Mouse (Mus musculus) erythroblast, embryonic 14.5 days (primary cell): ENCODE measurements around the gene Usp26. TPM values are rescaled to one million over a fixed set of nuclear protein-coding genes. Genes with fewer than 3 reads are reported as not detected.

ENCODE experiments used
- H3K27me3 ChIP-seq: 2 replicates; pipeline ENCODE4 v1.6.1; 2012; ENCODE audit warnings: inconsistent platforms; ENCODE audit not compliant: control insufficient read depth
- H3K36me3 ChIP-seq: 2 replicates; pipeline ENCODE4 v1.6.1; 2012; ENCODE audit warnings: mild to moderate bottlenecking, inconsistent platforms; ENCODE audit not compliant: control insufficient read depth
- H3K4me1 ChIP-seq: 2 replicates; pipeline ENCODE4 v1.6.1; 2012; ENCODE audit warnings: inconsistent platforms; ENCODE audit not compliant: control insufficient read depth
- H3K4me3 ChIP-seq: replicated peaks from 2 replicates; pipeline ENCODE3; 2012; ENCODE audit warnings: moderate library complexity, mild to moderate bottlenecking, inconsistent platforms
- H3K9me3 ChIP-seq: 2 replicates; pipeline ENCODE4 v1.6.1; 2012; ENCODE audit warnings: low read length, inconsistent platforms, mixed read lengths; ENCODE audit not compliant: control insufficient read depth
- GATA1 ChIP-seq: IDR thresholded peaks from 2 replicates; pipeline ENCODE4 v1.6.1; 2012; ENCODE audit warnings: low read length, inconsistent platforms, mixed read lengths
- TAL1 ChIP-seq: IDR thresholded peaks from 3 replicates; pipeline ENCODE4 v1.6.1; 2012; ENCODE audit warnings: low read length, inconsistent platforms, mixed read lengths
- polyA plus RNA-seq: library from polyadenylated mRNA; stranded (reverse); fragments of >175 nt; gene quantifications from 2 replicates; pipeline ENCODE4 v1.2.3, GENCODE M21; 2012

Gene Usp26
- polyA plus RNA-seq = not detected in 2 replicates

DNA sequence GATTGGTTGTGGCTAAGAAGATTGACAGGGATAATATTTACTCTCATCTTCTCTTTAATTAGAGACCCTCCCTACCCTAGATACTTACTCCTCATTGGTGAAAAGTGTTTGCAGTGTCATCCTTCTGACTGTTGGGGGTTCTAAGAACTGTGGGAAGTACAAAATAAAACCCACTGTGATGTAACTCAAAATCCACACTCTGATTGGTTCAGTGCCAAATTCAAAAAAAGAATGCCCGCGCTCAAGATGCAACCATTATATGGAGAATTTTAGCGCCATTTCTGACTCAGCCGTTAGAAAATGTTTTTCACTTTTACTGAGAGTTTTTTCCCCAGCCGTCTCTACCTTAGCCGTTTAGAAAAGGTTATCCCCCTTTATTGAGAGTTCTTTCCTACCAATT lies at the start of gene Usp26:
Gene Usp26 (minus strand): TSS at position 101 of the 400 bp plus-strand sequence.
- Histone ChIP-seq H3K4me1 (no peaks in the 10 kb centered on the region), H3K9me3 (peaks cover 4% of the 10 kb centered on the region), H3K27me3 (no peaks in the 10 kb centered on the region), H3K36me3 (no peaks in the 10 kb centered on the region), H3K4me3 (no peak within 1 kb of the TSS)
- TF ChIP-seq TAL1 = no peak
- no peak for TF ChIP-seq GATA1

DNA sequence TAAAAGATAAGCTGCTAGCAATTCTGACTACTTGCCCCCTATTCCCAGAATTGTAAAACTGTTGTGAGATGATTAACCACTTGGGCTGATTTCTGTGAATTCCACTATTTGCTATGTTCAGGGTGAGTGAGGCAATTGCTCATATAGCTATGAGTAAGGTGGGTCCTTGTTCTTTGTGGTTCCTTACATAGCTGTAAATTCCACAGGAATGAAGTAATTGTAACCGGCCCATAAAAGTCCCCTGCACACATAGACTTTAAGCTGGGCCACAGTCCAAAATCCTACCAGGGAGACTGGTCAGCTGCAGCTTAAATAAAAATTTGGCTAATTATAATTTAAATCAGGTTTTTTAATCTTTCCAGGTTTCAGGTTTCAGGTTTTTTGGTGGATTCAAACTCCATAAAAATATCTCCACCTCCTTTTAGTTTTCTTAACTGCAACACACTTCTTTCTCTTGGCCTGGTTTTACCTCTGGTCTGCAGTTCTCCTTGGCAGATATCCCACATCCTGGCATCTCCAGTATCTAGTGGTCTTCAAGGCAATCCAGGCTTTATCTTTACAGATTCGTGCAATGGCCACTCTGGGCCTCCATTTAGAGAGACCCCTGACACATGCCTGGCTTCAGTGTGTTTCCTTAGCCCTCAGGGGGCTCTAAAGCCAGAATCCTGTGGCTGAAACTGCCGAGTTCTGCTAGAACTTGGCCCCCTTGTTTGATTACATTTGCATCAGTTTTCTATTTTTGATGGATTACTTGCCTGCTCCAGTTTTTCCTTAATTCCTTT lies 13.6 kb upstream of the Usp26 start:
- Histone ChIP-seq H3K9me3 (no peaks in the 10 kb centered on the region), H3K36me3 (no peaks in the 10 kb centered on the region), H3K27me3 (no peaks in the 10 kb centered on the region), H3K4me1 (no peaks in the 10 kb centered on the region), H3K4me3 (no peak overlapping the region)
- no peak for TF ChIP-seq GATA1
- TF ChIP-seq TAL1 = no peak

DNA sequence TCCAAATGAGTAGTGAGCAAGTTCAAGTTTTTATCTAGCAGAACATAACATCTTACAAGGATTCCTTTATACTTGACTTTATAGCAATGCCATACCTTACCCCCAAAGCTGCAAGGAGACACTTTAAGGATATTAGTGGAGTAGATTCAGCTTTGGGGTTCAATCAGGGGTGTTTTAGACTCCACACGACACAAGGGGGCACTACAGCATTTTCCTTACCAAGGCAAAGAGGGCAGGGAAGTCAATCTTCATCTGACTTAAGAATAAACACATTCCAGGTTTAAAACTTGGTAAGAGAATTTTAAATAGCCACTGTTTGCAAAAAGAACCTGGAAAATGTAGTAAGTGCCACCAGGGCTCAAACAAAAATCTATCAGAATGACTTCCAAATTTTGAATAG lies 33.6 kb downstream of the Usp26 start:
- Histone ChIP-seq H3K4me1 (no peaks in the 10 kb centered on the region), H3K36me3 (no peaks in the 10 kb centered on the region), H3K4me3 (no peak overlapping the region), H3K27me3 (no peaks in the 10 kb centered on the region), H3K9me3 (no peaks in the 10 kb centered on the region)
- no peak for TF ChIP-seq TAL1
- no peak for TF ChIP-seq GATA1

DNA sequence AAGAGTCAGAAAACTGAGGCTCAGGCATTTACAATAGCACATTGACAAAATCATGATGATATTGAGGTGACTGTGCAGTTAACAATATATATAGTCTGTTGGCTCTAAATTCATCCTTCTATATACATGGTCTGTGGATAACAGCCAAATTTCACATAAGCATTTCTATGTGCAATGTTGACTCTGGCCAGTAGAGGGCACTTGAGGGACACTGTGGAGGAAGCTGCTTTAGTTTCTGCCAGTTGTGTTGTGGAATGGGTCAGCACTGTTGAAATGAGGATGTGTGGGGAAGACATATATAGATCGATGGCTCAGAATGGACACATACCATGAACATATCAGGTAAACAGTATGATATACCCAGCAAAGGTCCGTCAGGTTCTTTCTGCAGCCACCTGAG lies 64.6 kb downstream of the Usp26 start:
- Histone ChIP-seq H3K4me1 (no peaks in the 10 kb centered on the region), H3K36me3 (no peaks in the 10 kb centered on the region), H3K9me3 (no peaks in the 10 kb centered on the region), H3K27me3 (no peaks in the 10 kb centered on the region), H3K4me3 (no peak overlapping the region)
- TF ChIP-seq TAL1 (no peak), GATA1 (no peak)

DNA sequence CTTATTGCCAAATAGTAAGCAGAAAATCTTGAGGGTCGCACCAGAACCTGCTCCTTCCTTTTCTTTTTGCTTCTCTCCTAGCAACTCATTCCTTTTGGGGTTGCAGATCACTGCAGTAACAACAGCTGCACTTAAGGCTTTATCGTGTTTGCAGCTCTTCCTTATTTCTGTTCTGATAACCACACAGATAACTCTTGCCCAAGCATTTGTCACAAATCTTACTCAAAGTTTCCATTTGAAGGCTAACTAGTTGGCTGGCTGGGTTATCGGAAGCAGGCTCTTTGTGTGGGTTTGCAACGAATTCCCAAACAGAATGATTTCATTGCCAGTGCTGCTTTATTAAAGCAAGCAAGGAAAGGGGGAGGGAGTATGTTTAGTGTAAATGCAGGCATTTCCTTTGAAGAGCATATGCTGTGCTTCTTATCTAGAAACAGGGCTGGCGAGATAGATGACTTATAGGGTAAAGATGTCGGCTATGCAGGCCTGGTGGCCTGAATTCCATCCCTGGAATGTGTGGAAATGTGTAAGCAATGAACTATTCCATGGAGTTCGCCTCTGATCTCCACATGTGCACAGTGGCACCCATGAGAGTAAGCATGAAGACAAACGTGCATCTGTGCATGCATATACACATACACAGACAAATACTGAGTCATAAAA lies 86.8 kb downstream of the Usp26 start:
- no peaks in the 10 kb centered on the region for H3K4me1 ChIP-seq
- no peak overlapping the region for H3K4me3 ChIP-seq
- no peaks in the 10 kb centered on the region for H3K36me3 ChIP-seq
- H3K9me3 ChIP-seq = no peaks in the 10 kb centered on the region
- no peaks in the 10 kb centered on the region for H3K27me3 ChIP-seq
- TF ChIP-seq TAL1 = no peak
- no peak for TF ChIP-seq GATA1

DNA sequence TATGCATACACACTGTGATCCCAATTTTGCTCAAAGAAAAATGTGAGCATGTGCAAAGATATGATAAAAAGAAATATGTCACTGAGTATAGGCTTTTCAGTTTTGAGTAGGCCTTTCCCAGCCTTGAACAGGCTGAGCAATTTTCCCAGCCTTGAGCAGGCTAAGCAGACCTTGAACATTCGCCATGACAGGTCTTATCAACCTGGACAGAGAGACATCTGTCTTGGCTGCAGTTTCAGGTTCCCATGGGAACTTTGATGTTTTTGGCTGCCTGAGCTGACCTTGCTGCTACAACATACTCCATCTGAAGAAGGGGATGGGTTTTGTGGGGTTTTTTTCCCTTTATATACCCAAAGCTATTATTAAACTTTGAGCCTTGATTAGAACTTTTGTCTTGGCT lies 88.0 kb downstream of the Usp26 start:
- Histone ChIP-seq H3K4me3 (no peak overlapping the region), H3K9me3 (no peaks in the 10 kb centered on the region), H3K27me3 (no peaks in the 10 kb centered on the region), H3K36me3 (no peaks in the 10 kb centered on the region), H3K4me1 (no peaks in the 10 kb centered on the region)
- TF ChIP-seq TAL1 (no peak), GATA1 (no peak)

Other genes with a start within 250 kb of the Usp26 start
- not detected in 2 replicates for gene Hs6st2, start 119.4 kb downstream of the Usp26 start, polyA plus RNA-seq
- not detected in 2 replicates for gene 1700080O16Rik, start 171.5 kb upstream of the Usp26 start, polyA plus RNA-seq